Mouse (Mus musculus) hindbrain, embryonic 14.5 days (tissue): Measurements from ENCODE around the gene Btn2a2. TPM values are rescaled to one million over a fixed set of nuclear protein-coding genes. Genes with fewer than 3 reads are reported as not detected.

Experiments
- ATAC-seq: fragments of 200-750 bp; cut with Nextera tagmentation; 2 replicates; pipeline ENCODE4 v1.8.0; 2017; ENCODE audit warnings: moderate number of reproducible peaks, mild to moderate bottlenecking, moderate TSS enrichment, moderate library complexity; ENCODE audit not compliant: low FRiP score
- DNase-seq: peaks from one replicate; pipeline ENCODE4 v3.0.0-alpha.2; 2015; ENCODE audit warnings: low spot score
- H3K27ac ChIP-seq: fragments of 300-500 bp; sonication (generic); 2 replicates; pipeline ENCODE4 v1.5.1; 2014; ENCODE audit warnings: mild to moderate bottlenecking, moderate library complexity
- H3K27me3 ChIP-seq: fragments of 300-500 bp; sonication (generic); 2 replicates; pipeline ENCODE4 v1.6.1; 2014; ENCODE audit warnings: mild to moderate bottlenecking, low read length, mixed read lengths; ENCODE audit not compliant: control insufficient read depth, insufficient read depth
- H3K36me3 ChIP-seq: fragments of 300-500 bp; sonication (generic); replicated peaks from 2 replicates; pipeline ENCODE4 v1.6.1; 2014; ENCODE audit not compliant: control insufficient read depth, insufficient read depth
- H3K4me1 ChIP-seq: fragments of 300-500 bp; sonication (generic); replicated peaks from 2 replicates; pipeline ENCODE4 v1.6.1; 2014; ENCODE audit warnings: antibody characterized with exemption, low read length, mixed read lengths; ENCODE audit not compliant: control insufficient read depth, insufficient read depth
- H3K4me2 ChIP-seq: fragments of 300-500 bp; sonication (generic); replicated peaks from 2 replicates; pipeline ENCODE4 v1.6.1; 2014; ENCODE audit warnings: mild to moderate bottlenecking, moderate library complexity
- H3K4me3 ChIP-seq: fragments of 300-500 bp; sonication (generic); replicated peaks from 2 replicates; pipeline ENCODE4 v1.5.1; 2014; ENCODE audit warnings: mild to moderate bottlenecking, low read length
- H3K9ac ChIP-seq: fragments of 300-500 bp; sonication (generic); 2 replicates; pipeline ENCODE4 v1.6.1; 2014
- H3K9me3 ChIP-seq: fragments of 300-500 bp; sonication (generic); 2 replicates; pipeline ENCODE4 v1.6.1; 2016; ENCODE audit warnings: low read length; ENCODE audit not compliant: control insufficient read depth
- WGBS: fragments of 180-500 bp; shearing (Covaris S2); extraction: QIAGEN DNeasy Blood & Tissue Kit; methylation state at CpG from one replicate; pipeline ENCODE4 v1.1.7; 2014; 5-methylcytosine and 5-hydroxymethylcytosine counted together
- polyA plus RNA-seq: library from polyadenylated mRNA; unstranded; fragments of >200 nt; fragmentation: Nextera tagmentation; extraction: Ambion mirVana; gene quantifications from 2 replicates; pipeline ENCODE4 v1.2.1, GENCODE M21; 2014

Gene Btn2a2
- polyA plus RNA-seq, 1 experiment from 2014 or later, result 0.21 TPM

GRCm38 (mm10) chr13:23501511-23501910 is 12.9 kb upstream of the Btn2a2 start:
- H3K9ac ChIP-seq, result no peak overlapping the region

GRCm38 (mm10) chr13:23500424-23501200 is 12.0 kb upstream of the Btn2a2 start:
- H3K36me3 ChIP-seq, result no peaks in the 10 kb centered on the region
- H3K4me3 ChIP-seq, result no peak overlapping the region
- H3K9ac ChIP-seq, result no peak overlapping the region
- ATAC-seq (0 out of 2 replicates have a peak, but pooled peaks have one; percentile 57), DNase-seq (peak; percentile 81)
- under 1% methylated on average over 17 of the region's 17 CpGs for WGBS
- no peaks in the 10 kb centered on the region for H3K9me3 ChIP-seq
- H3K27ac ChIP-seq, result no peak overlapping the region
- H3K4me1 ChIP-seq, result 0 out of 2 replicates have a peak, but pooled peaks cover 6% of the 10 kb centered on the region
- peaks cover 36% of the 10 kb centered on the region for H3K27me3 ChIP-seq
- peak overlapping the region; percentile 11; the same call in 1 of the 2 replicates for H3K4me2 ChIP-seq

More at GRCm38 (mm10) chr13:23501511-23501910, 12.9 kb upstream of the Btn2a2 start:
- H3K27me3 ChIP-seq, result peaks cover 36% of the 10 kb centered on the region
- H3K36me3 ChIP-seq, result no peaks in the 10 kb centered on the region
- no peak overlapping the region for H3K27ac ChIP-seq
- no peaks in the 10 kb centered on the region for H3K9me3 ChIP-seq
- DNase-seq (no peak), ATAC-seq (no peak)
- WGBS, result 23% methylated on average over 5 of the region's 5 CpGs
- H3K4me1 ChIP-seq, result 0 out of 2 replicates have a peak, but pooled peaks cover 11% of the 10 kb centered on the region
- H3K4me3 ChIP-seq, result no peak overlapping the region
- no peak overlapping the region for H3K4me2 ChIP-seq

- Histone ChIP-seq H3K9me3 (no peaks in the 10 kb centered on the region), H3K36me3 (no peaks in the 10 kb centered on the region), H3K4me3 (no peak overlapping the region), H3K27me3 (peaks cover 36% of the 10 kb centered on the region), H3K27ac (no peak overlapping the region), H3K4me2 (no peak overlapping the region), H3K4me1 (0 out of 2 replicates have a peak, but pooled peaks cover 5% of the 10 kb centered on the region), H3K9ac (no peak overlapping the region)
- DNase-seq, result no peak
- ATAC-seq, result no peak
- 4% methylated on average over 7 of the region's 7 CpGs for WGBS
Measured at GRCm38 (mm10) chr13:23499943-23500342, 11.3 kb upstream of the Btn2a2 start.

- DNase-seq (no peak), ATAC-seq (no peak)
- Histone ChIP-seq H3K9me3 (no peaks in the 10 kb centered on the region), H3K27ac (no peak overlapping the region), H3K36me3 (no peaks in the 10 kb centered on the region), H3K4me1 (0 out of 2 replicates have a peak, but pooled peaks cover 5% of the 10 kb centered on the region), H3K27me3 (peaks cover 36% of the 10 kb centered on the region), H3K4me3 (peak overlapping the region; percentile 19), H3K4me2 (peak overlapping the region; percentile 32), H3K9ac (no peak overlapping the region)
- WGBS, result 7% methylated on average over 10 of the region's 10 CpGs
Measured at GRCm38 (mm10) chr13:23498653-23499052, 10.0 kb upstream of the Btn2a2 start.

GRCm38 (mm10) chr13:23497656-23498321 is 9.1 kb upstream of the Btn2a2 start:
- Histone ChIP-seq H3K27ac (no peak overlapping the region), H3K4me1 (0 out of 2 replicates have a peak, but pooled peaks cover 5% of the 10 kb centered on the region), H3K36me3 (no peaks in the 10 kb centered on the region), H3K9ac (no peak overlapping the region), H3K4me3 (peak overlapping the region; percentile 19), H3K9me3 (no peaks in the 10 kb centered on the region), H3K27me3 (peaks cover 36% of the 10 kb centered on the region), H3K4me2 (peak overlapping the region; percentile 32)
- no peak for DNase-seq
- ATAC-seq, result no peak
- 2% methylated on average over 19 of the region's 19 CpGs for WGBS

GRCm38 (mm10) chr13:23495526-23495925 is 6.9 kb upstream of the Btn2a2 start:
- H3K4me2 ChIP-seq, result no peak overlapping the region
- ATAC-seq (no peak), DNase-seq (no peak)
- H3K9me3 ChIP-seq, result no peaks in the 10 kb centered on the region
- no peak overlapping the region for H3K9ac ChIP-seq
- no peak overlapping the region for H3K27ac ChIP-seq
- WGBS, result 76% methylated on average over 6 of the region's 6 CpGs
- no peaks in the 10 kb centered on the region for H3K36me3 ChIP-seq
- 0 out of 2 replicates have a peak, but pooled peaks cover 5% of the 10 kb centered on the region for H3K4me1 ChIP-seq
- no peak overlapping the region for H3K4me3 ChIP-seq
- peaks cover 28% of the 10 kb centered on the region for H3K27me3 ChIP-seq

GRCm38 (mm10) chr13:23491990-23492389 is 3.3 kb upstream of the Btn2a2 start:
- DNase-seq (no peak), ATAC-seq (no peak)
- Histone ChIP-seq H3K9ac (no peak overlapping the region), H3K27ac (no peak overlapping the region), H3K4me3 (peak overlapping the region; percentile 7; the same call in 1 of the 2 replicates), H3K9me3 (no peaks in the 10 kb centered on the region), H3K4me1 (no peaks in the 10 kb centered on the region), H3K36me3 (no peaks in the 10 kb centered on the region), H3K27me3 (0 out of 2 replicates have a peak, but pooled peaks cover 3% of the 10 kb centered on the region), H3K4me2 (peak overlapping the region; percentile 34)
- 3% methylated on average over 14 of the region's 14 CpGs for WGBS

GRCm38 (mm10) chr13:23491263-23491662 is 2.6 kb upstream of the Btn2a2 start:
- DNase-seq (no peak), ATAC-seq (no peak)
- WGBS, result 25% methylated on average over 1 of the region's 1 CpGs
- H3K4me1 ChIP-seq, result no peaks in the 10 kb centered on the region
- no peak overlapping the region for H3K4me3 ChIP-seq
- H3K9me3 ChIP-seq, result no peaks in the 10 kb centered on the region
- H3K27ac ChIP-seq, result no peak overlapping the region
- no peaks in the 10 kb centered on the region for H3K36me3 ChIP-seq
- 0 out of 2 replicates have a peak, but pooled peaks cover 3% of the 10 kb centered on the region for H3K27me3 ChIP-seq
- no peak overlapping the region for H3K4me2 ChIP-seq
- no peak overlapping the region for H3K9ac ChIP-seq

GRCm38 (mm10) chr13:23490863-23491262 is 2.2 kb upstream of the Btn2a2 start:
- 54% methylated on average over 1 of the region's 1 CpGs for WGBS
- no peak for ATAC-seq
- 0 out of 2 replicates have a peak, but pooled peaks cover 3% of the 10 kb centered on the region for H3K27me3 ChIP-seq
- no peak overlapping the region for H3K4me2 ChIP-seq
- no peak overlapping the region for H3K9ac ChIP-seq
- no peak overlapping the region for H3K4me3 ChIP-seq
- H3K36me3 ChIP-seq, result no peaks in the 10 kb centered on the region
- H3K27ac ChIP-seq, result no peak overlapping the region
- no peaks in the 10 kb centered on the region for H3K9me3 ChIP-seq
- no peaks in the 10 kb centered on the region for H3K4me1 ChIP-seq
- DNase-seq, result no peak
